Mouse (Mus musculus) kidney, adult 2 months (tissue): ENCODE results near the gene Ppfia1. TPM values are rescaled to one million over a fixed set of nuclear protein-coding genes. Genes with fewer than 3 reads are reported as not detected.

Experiments
- DNase-seq: peaks from one replicate; pipeline ENCODE4 v3.0.0; 2021
- H3K27ac ChIP-seq: fragments of 200-500 bp; 2 replicates; pipeline ENCODE4 v1.5.1; 2012; ENCODE audit warnings: low read depth, low read length, control low read depth, inconsistent platforms; ENCODE audit not compliant: insufficient read depth
- H3K27me3 ChIP-seq: fragments of 200-500 bp; replicated peaks from 2 replicates; pipeline ENCODE4 v1.6.1; 2012; ENCODE audit warnings: mild to moderate bottlenecking, moderate library complexity, low read length, inconsistent platforms; ENCODE audit not compliant: control insufficient read depth, insufficient read depth
- H3K36me3 ChIP-seq: fragments of 200-500 bp; 2 replicates; pipeline ENCODE4 v1.6.1; 2012; ENCODE audit warnings: mild to moderate bottlenecking, moderate library complexity, low read length, inconsistent platforms; ENCODE audit not compliant: control insufficient read depth, insufficient read depth
- H3K4me1 ChIP-seq: fragments of 200-500 bp; 2 replicates; pipeline ENCODE4 v1.6.1; 2011; ENCODE audit warnings: low read length; ENCODE audit not compliant: control insufficient read depth, insufficient read depth
- H3K4me3 ChIP-seq: fragments of 200-500 bp; 2 replicates; pipeline ENCODE4 v1.5.1; 2011; ENCODE audit warnings: mild to moderate bottlenecking, low read depth, low read length, control low read depth; ENCODE audit not compliant: insufficient read depth
- CTCF ChIP-seq: fragments of 200-500 bp; conservative IDR thresholded peaks from 2 replicates; pipeline ENCODE4 v1.5.1; 2011; ENCODE audit warnings: low read depth, mild to moderate bottlenecking, control low read depth, low read length, moderate library complexity, mixed read lengths; ENCODE audit not compliant: insufficient read depth, insufficient read length
- POLR2A ChIP-seq: fragments of 200-500 bp; IDR thresholded peaks from one replicate; pipeline ENCODE4 v1.6.1; 2011; ENCODE audit warnings: low read depth, low read length, control low read depth
- WGBS: fragments of 180-500 bp; shearing (Covaris S2); methylation state at CpG from one replicate; pipeline ENCODE4 v1.1.7; 2018; 5-methylcytosine and 5-hydroxymethylcytosine counted together
- polyA plus RNA-seq: library from polyadenylated mRNA; depleted of rRNA; stranded (reverse); fragments of >200 nt; gene quantifications from 2 replicates; pipeline ENCODE4 v1.2.3, GENCODE M21; 2012; rRNA removed

Ppfia1 gene
- 43.8 and 44.9 TPM in 2 replicates for polyA plus RNA-seq

DNA sequence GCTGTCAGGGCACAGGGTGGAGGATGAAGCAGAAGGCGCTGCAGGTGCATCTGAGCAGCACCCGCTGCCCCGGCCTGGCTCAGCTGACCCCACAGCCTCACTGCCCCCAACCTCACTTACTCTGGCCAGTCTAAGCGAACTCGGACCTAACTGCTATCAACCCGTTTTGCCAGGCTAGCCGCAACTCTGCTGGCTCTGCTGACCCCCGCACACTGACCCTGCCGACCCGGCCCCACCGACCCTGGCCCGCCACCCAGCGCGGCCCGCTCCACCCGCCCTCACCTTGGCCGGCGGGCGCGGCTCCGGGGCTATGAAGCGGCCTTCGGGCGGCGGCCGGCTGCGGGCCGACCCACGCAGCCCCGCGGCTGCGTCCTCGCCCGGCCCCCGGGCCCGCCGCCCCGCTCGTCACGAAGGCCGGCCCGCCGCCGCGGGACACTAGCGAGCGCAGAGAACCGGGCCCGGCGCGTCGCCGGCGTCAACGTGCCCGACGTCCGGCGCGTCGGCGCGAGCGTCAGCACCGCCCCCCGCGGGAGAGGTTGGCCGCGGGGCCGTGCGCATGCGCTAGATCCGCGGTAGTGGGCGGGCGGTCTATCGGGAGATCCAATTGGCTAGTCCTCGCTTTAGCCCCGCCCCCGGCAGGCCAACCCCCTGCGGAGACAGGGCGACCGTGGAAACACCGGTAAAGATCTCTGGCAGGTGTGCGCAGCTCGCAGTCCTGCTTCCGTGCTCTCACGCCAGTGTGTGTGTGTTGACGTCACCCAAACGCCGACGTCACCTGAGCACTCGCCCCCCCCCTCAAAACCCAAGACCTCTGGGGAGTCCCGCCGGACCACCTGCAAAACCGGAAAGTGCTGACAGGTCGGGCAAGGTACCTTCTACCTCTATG is at the start of gene Ppfia1:
TSS of gene Ppfia1 (minus strand) at position 493 of the 886 bp plus-strand sequence.
- no peak for TF ChIP-seq CTCF
- peak; percentile 90 for TF ChIP-seq POLR2A
- Histone ChIP-seq H3K36me3 (no peaks in the 10 kb centered on the region; the same call in 1 of the 2 replicates), H3K4me1 (peaks cover 17% of the 10 kb centered on the region), H3K27me3 (no peaks in the 10 kb centered on the region), H3K4me3 (peak within 1 kb of the TSS; percentile 94), H3K27ac (peak within 1 kb of the TSS; percentile 29)
- under 1% methylated on average over 97 of the region's 97 CpGs for WGBS
- peak; percentile 99 for DNase-seq

DNA sequence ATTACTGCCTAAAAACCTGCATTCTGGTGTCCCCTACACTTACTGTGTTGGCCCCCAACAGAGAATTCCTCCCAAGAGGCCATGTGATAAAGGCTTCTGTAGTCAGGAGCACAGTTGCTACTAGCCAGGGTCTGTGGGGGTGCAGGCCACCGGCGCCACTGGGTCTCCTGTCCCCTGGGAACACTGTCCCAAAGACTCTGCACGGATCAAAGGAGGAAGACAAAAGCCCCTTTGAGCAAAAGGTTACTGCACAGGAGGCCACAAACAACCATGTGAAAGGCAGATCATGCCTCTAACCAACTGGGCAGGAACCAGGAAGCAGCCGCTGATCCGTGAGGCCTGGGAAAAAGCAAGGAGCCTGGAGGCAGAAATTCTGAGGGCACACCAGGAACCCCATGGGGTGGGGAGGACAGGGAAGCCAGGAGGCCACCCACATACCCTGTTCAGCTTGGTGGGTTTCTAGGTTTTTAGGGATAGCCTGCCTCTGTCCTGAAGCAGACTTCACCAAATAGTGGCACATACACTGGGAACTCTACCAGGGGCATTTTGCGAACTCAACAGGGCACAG is 46.9 kb upstream of the Ppfia1 start:
- WGBS, result 57% methylated on average over 6 of the region's 6 CpGs
- H3K36me3 ChIP-seq, result no peaks in the 10 kb centered on the region
- H3K27me3 ChIP-seq, result no peaks in the 10 kb centered on the region
- no peak for TF ChIP-seq POLR2A
- TF ChIP-seq CTCF, result no peak
- no peaks in the 10 kb centered on the region for H3K4me1 ChIP-seq
- H3K27ac ChIP-seq, result no peak overlapping the region
- H3K4me3 ChIP-seq, result no peak overlapping the region
- no peak for DNase-seq

DNA sequence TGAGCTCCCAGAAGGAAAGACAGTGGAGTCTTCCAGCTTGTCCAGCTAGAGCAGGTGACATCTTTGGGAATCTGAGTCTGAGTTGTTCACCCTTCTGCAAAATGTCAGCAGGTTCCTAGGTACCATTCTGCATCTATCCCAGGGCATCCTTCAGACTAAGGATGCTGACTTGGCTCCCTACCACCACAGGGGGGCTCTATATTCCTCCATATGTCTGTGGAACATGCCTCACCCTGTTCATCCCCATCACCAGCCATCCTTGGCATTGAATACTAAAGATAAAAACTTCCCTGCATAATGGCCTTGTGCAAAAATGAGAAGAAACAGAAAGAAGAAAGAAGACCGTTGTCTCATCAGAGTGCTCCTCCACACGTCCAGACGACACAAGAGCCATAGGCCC is 36.0 kb upstream of the Ppfia1 start:
- no peak for DNase-seq
- TF ChIP-seq POLR2A (no peak), CTCF (0 out of 2 replicates have a peak, but pooled peaks have one; percentile 2)
- no peak overlapping the region for H3K4me3 ChIP-seq
- no peaks in the 10 kb centered on the region for H3K27me3 ChIP-seq
- WGBS, result 88% methylated on average over 3 of the region's 3 CpGs
- no peaks in the 10 kb centered on the region for H3K36me3 ChIP-seq
- no peaks in the 10 kb centered on the region for H3K4me1 ChIP-seq
- no peak overlapping the region for H3K27ac ChIP-seq

DNA sequence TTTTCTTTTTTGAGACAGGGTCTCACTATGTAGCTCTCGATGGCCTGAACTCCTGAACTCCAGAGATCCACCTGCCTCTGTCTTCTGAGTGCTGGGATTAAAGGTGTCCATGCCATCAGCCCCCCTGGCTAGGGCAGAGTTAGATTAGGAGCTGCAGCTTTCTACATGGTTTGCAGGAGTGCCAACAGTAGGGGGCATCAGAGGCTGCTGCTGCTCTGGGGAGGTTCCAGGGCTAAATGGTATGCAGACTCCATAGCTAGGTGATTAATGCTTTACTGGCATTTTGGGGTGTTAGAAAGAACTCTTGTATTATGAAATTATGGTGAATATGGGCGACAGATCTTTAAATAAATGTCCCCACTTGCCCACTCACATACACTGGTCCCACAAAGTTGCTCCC is 33.8 kb upstream of the Ppfia1 start:
- H3K27ac ChIP-seq, result no peak overlapping the region
- peaks cover 4% of the 10 kb centered on the region; the same call in 1 of the 2 replicates for H3K4me1 ChIP-seq
- H3K36me3 ChIP-seq, result no peaks in the 10 kb centered on the region
- WGBS, result 37% methylated on average over 2 of the region's 2 CpGs
- no peak overlapping the region for H3K4me3 ChIP-seq
- DNase-seq, result peak; percentile 40
- TF ChIP-seq CTCF (peak; percentile 59), POLR2A (no peak)
- H3K27me3 ChIP-seq, result no peaks in the 10 kb centered on the region

DNA sequence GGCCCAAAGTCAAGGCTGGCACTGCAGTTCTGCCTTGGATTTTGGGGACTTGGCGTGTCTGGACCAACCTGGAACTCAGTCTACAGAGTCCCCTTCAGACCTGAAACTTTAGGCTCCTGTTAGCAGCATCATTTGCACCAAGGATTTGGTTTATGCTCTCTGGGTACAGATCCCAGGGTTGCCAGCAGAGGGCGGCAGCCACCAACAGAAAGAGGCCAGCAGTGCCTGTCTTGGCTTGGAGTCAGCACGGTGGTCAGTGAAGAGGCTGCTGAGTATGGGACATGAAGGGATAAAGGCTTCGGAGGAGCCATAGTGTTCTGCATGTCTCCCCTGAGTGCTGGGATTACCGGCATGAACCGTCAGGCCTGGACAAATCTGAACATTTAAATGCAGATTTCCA is 32.1 kb upstream of the Ppfia1 start:
- 20% methylated on average over 6 of the region's 6 CpGs for WGBS
- Histone ChIP-seq H3K4me3 (no peak overlapping the region), H3K27me3 (no peaks in the 10 kb centered on the region), H3K27ac (no peak overlapping the region), H3K36me3 (no peaks in the 10 kb centered on the region), H3K4me1 (peaks cover 9% of the 10 kb centered on the region)
- peak; percentile 68 for DNase-seq
- TF ChIP-seq CTCF (peak; percentile 96), POLR2A (no peak)

DNA sequence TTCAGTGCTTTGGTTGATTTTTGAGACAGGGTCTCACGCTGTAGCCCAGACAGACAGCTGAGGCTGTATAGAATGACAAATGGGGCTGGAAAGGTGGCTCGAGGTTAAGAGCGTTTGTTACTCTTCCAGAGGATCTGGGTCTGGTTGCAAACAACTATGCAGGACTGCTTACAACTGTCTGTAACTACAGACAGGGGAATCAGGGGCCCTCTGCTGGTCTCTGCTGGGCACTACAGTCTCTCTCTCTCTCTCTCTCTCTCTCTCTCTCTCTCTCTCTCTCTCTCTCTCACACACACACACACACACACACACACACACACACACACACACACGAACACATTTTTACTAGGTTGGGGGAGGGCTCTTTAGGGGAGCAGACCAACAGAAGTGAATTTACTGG is 30.1 kb upstream of the Ppfia1 start:
- Histone ChIP-seq H3K27me3 (no peaks in the 10 kb centered on the region), H3K4me3 (no peak overlapping the region), H3K4me1 (peaks cover 12% of the 10 kb centered on the region), H3K36me3 (no peaks in the 10 kb centered on the region), H3K27ac (no peak overlapping the region)
- under 1% methylated on average over 4 of the region's 4 CpGs for WGBS
- TF ChIP-seq POLR2A (no peak), CTCF (peak; percentile 57)
- peak; percentile 54 for DNase-seq
